Mouse (Mus musculus): ENCODE results near the gene Pde8a.

Gene Pde8a

DNA sequence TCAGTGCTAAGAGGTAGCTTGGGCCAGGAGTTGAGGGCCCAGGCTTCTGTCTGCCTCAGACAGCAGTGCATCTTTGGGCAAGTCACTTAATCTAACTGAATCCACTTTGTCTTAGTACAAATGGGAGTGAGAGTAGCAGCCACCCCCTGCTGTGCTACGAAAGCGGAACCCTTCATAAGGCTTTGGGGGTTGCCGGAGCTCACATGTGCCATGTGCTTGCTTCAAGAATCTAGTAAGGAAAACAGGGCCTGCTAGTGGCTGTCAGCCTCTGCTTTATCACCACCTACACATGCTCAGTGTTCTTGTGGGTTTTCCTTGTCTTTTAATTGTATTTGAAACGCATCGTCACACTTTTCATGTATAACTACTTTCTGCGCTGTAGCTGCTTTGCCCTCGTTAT, 87.9 kb downstream of the Pde8a start:
- no peak for TF ChIP-seq GATA4 (IDR thresholded peaks at IDR 0.05; ENCODE audit: insufficient replicate concordance, low read length)

DNA sequence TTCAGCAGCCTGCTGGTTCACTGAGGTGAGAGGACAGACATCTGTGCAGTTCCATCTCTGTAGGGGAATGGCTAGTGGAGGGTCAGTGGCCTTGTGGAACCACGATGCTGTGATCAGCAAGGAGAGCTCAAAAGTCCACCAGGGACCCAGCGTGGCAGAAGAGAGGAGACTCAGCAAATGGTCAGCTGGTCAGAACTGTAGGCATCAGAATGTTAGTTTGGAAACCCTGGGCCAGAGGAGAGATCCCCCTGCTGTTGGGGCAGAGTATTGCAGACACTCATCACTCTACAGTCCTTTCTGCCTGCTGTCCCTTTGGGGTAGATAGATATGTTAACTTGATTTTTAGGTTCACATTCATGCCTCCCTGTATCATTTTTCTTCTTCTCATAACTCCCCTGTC, 90.3 kb downstream of the Pde8a start:
- TF ChIP-seq GATA4 (IDR thresholded peaks at IDR 0.05; ENCODE audit: insufficient replicate concordance, low read length) = no peak

DNA sequence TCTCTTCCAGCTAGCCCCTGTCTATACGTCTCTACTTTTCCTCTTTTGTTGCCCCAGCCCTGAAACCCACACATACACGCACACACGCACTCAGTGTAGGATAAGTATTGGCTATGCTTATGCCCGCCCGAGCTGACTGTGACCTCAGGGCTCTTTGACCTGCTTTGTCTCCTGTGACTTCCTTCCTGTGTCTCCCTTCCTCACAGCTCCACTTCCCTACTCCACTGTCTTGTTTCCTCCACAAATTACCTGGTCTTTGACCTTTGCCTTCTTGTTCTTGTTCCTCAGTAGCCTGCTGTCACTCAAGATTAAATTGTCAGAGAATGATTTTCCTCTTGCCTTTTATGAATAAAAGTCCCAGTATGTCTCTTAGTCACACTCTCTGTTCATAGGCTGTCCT, 90.7 kb downstream of the Pde8a start:
- TF ChIP-seq GATA4 (IDR thresholded peaks at IDR 0.05; ENCODE audit: insufficient replicate concordance, low read length) = no peak

DNA sequence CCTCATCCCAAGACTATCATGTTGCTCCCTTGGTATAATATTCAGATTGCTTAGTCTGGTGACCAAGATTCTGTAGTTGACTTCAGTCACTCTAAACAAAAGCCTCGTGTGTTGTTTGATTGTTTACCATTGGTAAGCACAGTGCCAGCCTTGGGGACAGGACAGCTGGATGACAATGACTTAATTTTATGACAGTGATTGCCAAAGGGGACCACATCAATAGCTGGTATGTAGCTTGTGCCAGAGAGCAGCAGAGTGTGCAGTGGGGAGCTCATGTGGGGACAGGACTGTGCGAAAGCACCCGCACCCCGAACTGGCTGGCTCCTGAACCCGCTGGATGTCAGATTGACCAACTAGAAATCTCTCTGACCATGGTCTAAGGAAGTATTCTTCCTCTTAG, 91.3 kb downstream of the Pde8a start:
- no peak for TF ChIP-seq GATA4 (IDR thresholded peaks at IDR 0.05; ENCODE audit: insufficient replicate concordance, low read length)

DNA sequence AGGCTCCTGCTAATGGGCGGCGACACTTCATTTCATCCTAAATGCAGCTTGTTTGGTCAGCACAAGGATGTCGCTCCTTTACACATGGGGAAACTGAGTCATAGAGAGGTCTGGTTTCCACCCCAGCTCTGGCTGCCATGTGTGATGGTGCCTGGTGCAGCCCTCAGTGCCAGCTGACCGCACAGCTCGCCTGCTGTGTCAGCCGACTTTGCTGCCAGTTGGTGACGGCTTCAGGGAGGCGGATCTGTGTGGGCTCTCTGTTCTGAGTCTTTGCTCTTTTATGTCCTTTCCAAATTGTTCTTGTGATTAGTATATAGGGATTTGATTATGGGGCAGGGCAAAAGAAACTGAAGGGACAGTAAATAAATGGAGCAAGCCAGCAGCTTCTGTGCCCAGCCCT, 94.3 kb downstream of the Pde8a start:
- TF ChIP-seq GATA4 (IDR thresholded peaks at IDR 0.05; ENCODE audit: insufficient replicate concordance, low read length) = no peak

DNA sequence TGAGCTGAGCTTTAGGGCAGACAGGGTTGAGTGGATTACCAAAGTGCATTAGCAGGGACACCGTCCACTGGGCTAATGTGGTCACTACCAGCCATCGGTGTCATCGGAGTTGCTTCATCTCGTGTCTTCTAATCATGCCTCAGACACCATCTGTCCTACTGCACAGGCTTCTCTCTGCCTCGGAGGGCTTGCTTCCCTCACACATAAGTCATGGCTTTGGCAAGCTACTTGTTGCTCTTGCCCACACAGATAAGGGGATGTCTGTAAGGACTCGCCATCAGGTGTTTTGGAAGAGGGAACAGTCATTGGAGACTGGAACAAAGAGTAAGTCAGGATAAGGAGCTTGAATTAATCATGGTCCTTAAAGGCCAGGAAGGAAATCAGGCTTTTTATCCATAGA, 95.9 kb downstream of the Pde8a start:
- no peak for TF ChIP-seq GATA4 (IDR thresholded peaks at IDR 0.05; ENCODE audit: insufficient replicate concordance, low read length)

DNA sequence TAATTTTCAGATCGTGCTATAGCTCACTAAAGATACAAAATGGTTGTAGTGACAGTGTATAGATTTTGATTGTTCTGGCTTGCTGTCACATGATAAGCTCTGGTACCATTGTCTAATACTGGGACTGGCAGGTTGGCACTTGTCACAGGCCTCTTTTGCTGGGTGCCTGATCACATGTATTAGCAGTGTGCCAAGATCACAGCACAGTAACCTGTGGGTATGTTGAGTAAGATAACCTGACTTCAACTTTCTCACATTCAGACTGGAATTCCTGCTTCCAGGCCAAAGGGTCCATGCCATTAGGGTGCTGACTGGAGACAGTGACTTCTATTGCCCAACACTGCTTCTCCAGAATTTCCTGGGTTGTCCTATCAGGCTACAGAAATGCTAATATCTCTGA, 97.7 kb downstream of the Pde8a start:
- no peak for TF ChIP-seq GATA4 (IDR thresholded peaks at IDR 0.05; ENCODE audit: insufficient replicate concordance, low read length)

DNA sequence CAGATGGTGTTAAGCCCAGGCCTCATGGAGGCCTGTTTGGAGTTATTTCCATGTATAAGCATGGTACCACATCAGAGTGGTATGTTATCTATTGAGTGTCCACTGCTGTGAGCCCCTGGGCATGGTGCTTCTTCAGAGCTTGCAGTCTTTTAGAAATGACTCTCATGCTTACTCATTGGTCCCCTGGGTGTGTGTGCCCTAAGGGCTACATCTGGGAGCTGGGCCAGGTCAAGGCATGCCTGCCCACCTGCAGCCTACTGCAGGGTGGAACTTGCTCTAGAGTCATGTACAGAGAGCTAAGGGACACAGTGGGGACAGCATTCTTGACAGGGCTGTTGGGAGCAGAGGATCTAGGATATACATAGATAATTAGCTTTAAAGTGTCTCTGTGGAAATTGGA, 98.2 kb downstream of the Pde8a start:
- no peak for TF ChIP-seq GATA4 (IDR thresholded peaks at IDR 0.05; ENCODE audit: insufficient replicate concordance, low read length)

DNA sequence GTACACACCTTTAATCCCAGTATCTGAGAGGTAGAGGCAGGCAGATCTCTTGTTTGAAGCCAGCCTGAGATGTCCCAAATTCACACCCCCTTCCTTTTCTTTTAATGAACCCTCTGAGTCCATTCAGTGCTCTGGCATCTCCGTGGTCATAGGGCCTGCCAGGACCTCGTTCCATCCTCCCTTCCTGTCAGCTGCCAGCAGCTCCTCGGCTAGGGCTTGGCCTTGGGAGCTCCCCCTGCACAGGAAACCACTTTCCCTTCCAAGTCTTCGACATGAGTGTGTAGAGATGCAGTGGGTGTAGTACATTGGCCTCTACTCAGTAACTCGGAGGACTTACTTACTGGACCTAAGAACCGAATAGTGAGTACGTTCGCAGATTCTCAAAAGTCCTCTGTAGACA, 102.2 kb downstream of the Pde8a start:
- no peak for TF ChIP-seq GATA4 (IDR thresholded peaks at IDR 0.05; ENCODE audit: insufficient replicate concordance, low read length)

DNA sequence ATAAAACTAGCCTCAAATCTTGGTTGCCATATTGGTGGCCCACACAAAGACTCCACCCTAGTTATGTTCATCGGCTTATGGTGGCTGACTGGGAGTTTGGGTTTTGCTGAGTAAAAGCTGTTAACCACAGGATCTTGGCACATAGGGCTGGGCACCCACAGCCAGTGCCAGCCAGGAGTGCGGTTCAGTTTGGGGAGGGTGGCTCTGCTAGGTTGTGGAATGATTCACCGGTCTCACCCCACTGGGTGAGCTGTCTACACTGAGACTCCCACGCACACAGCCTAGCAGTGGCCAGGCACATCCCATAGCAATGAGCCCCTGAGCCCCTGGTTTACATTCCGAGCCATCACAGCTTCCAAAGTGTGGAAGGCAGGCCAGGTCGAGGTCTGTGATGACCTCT, 106.4 kb downstream of the Pde8a start:
- no peak for TF ChIP-seq GATA4 (IDR thresholded peaks at IDR 0.05; ENCODE audit: insufficient replicate concordance, low read length)

DNA sequence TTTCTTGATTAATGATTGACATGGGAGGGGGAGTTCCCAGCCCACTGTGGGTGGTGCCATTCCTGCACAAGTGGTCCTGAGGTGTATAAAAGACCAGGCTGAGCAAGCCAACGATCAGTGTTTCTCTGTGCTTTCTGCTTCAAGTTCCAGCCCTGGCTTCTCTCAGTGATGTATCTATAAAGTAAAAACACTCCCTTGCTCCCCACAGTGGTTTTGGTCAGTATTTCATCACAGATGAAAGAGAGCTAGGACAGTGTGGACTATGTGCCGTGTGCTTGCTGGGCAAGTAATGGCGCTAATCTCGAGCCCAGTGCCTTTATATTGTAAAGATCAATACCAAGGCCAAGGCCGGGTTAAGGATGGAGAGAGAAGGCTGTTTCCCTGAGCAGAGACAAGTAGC, 108.4 kb downstream of the Pde8a start:
- TF ChIP-seq GATA4 (IDR thresholded peaks at IDR 0.05; ENCODE audit: insufficient replicate concordance, low read length) = no peak

DNA sequence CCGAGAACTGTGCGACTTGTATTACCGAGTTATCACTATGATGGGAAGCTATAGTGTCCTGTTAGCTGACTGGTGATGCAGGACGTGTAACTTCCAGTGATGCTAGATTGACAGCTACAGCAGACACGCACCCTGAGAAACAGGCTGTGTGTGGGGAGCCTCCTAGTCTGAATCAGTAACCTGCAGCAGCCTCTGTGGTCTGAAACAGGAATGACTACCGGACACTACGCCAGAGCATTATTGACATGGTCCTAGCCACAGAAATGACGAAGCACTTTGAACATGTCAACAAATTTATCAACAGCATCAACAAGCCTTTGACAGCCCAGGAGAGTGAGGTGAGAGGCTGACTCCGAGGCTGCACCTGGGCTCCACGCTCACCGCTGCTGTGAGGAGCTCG, 112.6 kb downstream of the Pde8a start:
- no peak for TF ChIP-seq GATA4 (IDR thresholded peaks at IDR 0.05; ENCODE audit: insufficient replicate concordance, low read length)

DNA sequence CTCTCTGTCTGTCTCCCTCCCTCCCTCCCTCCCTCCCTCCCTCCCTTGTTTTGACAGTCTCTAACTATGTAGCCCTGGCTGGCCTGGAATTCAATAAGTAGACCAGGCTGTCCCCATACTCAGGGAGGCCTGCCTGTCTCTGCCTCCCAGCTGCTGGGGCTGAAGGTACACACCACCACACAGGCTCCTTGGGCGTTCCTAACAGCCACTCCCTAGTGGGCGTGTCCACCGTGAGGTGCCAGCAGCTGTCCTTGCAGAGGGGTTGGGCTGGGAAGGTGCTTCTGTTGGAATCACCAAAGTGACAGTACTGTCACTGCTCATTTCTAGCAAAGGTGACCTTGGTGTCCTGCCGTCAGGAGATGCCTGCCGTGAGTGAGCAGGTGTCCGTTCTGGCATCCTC, 113.5 kb downstream of the Pde8a start:
- no peak for TF ChIP-seq GATA4 (IDR thresholded peaks at IDR 0.05; ENCODE audit: insufficient replicate concordance, low read length)

DNA sequence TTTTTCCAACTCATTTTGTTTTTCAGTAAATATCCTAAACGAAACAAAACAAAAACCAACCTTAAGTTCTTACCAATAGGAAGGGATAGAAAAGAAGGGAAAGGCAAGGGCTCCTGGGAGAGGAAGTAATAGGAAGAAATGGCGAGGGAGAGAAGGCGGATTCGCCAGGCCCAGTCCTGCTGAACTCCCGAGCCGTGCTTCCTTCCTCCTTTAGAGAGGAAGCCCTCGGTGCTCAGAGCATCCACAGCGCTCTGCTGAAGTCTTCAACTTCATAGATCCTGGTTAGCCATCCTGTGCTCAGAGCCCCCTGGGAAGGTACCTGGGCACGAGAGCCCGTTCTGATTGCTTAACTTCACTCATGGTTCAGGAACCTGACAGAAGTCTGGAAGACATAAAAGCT, 114.3 kb downstream of the Pde8a start:
- no peak for TF ChIP-seq GATA4 (IDR thresholded peaks at IDR 0.05; ENCODE audit: insufficient replicate concordance, low read length)

DNA sequence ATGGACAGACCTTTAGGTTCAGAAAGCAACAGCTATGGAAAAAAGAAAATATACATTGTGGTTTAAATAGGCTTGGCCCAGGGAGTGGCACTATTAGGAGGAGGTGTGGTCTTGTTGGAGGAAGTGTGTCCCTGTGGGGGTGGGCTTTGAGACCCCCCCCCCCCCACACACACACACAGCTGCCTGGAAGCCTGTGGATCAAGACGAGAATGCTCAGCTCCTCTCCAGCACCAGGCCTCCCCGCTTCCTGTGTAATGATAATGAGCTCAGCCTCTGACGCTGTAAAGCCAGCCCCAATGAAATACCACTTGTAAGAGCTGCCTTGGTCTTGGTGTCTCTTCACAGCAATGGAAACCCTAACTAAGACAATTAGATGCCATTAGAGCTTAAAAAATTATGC, 117.4 kb downstream of the Pde8a start:
- TF ChIP-seq GATA4 (IDR thresholded peaks at IDR 0.05; ENCODE audit: insufficient replicate concordance, low read length) = no peak

DNA sequence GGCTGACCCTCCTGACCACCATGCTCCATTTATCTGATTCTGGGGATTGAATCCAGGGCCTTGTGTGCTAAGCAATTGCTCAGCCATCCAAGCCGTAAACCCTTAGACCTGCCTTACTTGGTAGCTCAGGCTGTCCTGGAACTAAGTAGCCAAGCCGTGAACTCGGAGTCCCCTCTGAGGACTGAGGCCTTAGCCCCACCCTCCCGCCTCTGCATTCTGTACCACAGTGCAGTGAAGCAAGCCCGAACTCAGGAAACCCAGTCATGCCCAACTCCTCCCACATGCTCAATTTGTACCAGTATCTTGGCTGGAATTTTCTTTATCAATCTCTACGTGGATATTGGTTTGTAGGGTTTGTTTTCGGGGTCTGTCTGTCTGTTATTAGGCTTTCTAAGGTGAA, 118.5 kb downstream of the Pde8a start:
- no peak for TF ChIP-seq GATA4 (IDR thresholded peaks at IDR 0.05; ENCODE audit: insufficient replicate concordance, low read length)

DNA sequence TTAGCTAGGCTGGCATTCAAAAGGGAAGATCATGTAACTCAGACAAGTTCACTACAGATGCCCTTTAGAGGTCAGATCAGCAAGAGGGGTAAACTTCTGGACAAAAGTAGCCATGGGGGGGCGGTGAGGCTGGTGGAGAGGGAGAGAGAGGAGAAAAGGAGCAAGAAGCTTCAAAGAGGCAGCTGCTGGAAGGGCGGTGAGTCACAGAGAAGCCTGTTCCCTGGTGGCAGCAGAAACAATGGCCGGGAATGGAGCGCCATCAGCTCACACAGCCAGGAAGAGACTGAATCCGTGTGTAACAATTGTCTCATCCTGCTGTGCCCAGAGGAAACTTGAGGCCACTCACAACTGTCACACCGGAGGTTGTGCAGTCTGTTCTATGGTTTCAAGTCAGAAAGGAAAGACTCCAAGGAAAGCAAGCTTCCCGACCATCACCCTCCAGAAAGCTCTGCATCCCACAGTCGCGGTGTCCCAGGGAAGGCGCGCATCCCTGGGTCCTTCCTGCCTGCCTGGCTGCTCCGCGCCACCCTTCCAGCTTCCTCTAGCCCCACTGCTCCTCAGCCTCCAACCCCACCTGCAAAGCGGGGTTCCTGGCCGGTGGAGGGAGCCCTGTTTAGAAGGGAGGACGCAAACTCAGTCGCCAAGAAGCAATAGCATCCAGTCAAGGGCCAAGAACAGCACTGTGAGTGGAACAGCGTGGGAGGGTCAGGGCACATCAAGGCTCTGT, 122.5 kb downstream of the Pde8a start:
- no peak for TF ChIP-seq GATA4 (IDR thresholded peaks at IDR 0.05; ENCODE audit: insufficient replicate concordance, low read length)

DNA sequence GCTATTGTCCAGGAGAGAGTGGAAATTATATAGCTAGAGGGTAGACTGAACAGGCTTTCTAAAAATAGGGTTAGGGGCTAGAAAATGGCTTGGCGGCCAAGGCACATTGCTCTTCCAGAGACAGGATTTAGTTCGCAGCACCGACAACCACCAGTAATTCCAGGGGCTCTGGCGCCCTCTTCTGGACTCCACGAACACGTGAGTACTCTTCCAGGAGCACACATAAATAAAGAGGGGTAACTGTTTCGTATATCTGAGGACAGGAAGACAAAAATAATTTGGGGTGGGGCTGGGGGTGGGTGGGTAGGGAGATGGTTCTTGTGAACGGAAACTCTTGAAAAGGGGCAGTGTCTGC, 123.0 kb downstream of the Pde8a start:
- TF ChIP-seq GATA4 (IDR thresholded peaks at IDR 0.05; ENCODE audit: insufficient replicate concordance, low read length) = no peak
